Mouse (Mus musculus): ENCODE measurements around the gene Slc25a48.

Gene Slc25a48

DNA sequence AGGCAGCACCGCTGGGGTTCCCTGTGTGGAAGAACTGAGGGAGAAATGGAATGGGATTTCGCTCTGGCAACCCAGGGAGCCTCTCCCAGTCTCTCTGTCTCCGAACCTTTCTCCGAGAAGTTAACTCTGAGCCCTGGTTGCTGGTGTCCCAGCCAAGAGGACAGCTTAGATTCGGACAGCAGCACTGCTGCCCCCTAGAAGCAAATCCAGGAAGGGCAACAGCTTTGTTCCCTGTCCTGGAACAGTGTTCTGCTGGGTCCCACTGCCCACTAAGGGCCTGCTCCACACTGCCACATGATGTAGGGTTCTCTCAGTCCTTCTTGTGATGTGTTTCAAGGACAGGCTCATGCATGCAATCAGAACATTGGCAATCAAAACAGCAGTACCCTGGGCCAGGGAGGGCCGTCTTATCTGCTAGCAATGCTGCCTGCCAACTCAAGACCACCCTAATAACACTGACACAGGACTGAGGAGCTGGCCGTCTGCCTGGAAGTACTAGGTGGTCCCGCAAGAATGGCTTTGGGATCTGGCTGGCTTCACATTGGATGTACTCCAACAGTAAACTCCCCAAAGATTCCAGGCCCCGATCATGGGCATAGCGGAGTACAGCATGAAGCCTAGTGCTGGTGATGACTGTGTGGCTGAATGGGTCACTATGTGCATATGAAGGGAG, 2.4 kb upstream of the Slc25a48 start:
- no peak overlapping the region for H3K4me3 ChIP-seq (replicated peaks; ENCODE audit: low read length)
- no peaks in the 10 kb centered on the region for H3K36me3 ChIP-seq (ENCODE audit: insufficient read depth, low read length)
- TF ChIP-seq POU5F1 (IDR thresholded peaks at IDR 0.05; ENCODE audit: borderline replicate concordance, low read length) (no peak), CTCF (conservative IDR thresholded peaks at IDR 0.05; ENCODE audit: low read length) (peak; percentile 25; the same call in 1 of the 2 replicates)

DNA sequence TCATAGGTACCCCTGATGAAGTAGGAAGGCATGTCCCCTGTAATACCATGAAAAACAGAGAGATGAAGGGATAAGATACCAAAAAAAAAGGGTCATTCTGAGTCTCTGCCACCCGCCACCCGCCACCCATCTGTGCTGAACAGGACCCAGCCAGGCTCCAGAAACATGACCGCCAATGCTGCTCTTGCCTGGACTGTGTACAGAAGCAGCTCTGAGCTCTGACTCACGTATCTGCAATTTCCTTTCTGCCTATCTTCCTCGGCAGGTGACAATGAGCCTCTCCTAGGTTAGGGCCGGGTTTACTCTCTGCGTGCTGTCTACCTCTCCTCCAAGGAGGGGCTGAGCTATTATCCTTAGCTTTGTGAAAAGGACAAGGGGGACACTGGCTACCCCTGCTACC, 5.3 kb downstream of the Slc25a48 start:
- Histone ChIP-seq H3K27me3 (ENCODE audit: insufficient read depth, low read length) (peaks cover 49% of the 10 kb centered on the region), H3K4me1 (replicated peaks; ENCODE audit: low read depth, low read length) (peaks cover 8% of the 10 kb centered on the region), H3K9me3 (ENCODE audit: low read length) (0 out of 2 replicates have a peak, but pooled peaks cover 5% of the 10 kb centered on the region), H3K36me3 (ENCODE audit: insufficient read depth, low read length) (no peaks in the 10 kb centered on the region), H3K4me3 (replicated peaks; ENCODE audit: low read length) (no peak overlapping the region)
- TF ChIP-seq CTCF (conservative IDR thresholded peaks at IDR 0.05; ENCODE audit: low read length) (no peak), POU5F1 (IDR thresholded peaks at IDR 0.05; ENCODE audit: borderline replicate concordance, low read length) (no peak), NANOG (IDR thresholded peaks at IDR 0.05; ENCODE audit: borderline replicate concordance, low read length) (no peak)

More for the DNA sequence above, 2.4 kb upstream of the Slc25a48 start:
- Histone ChIP-seq H3K27me3 (ENCODE audit: insufficient read depth, low read length) (peaks cover 84% of the 10 kb centered on the region), H3K4me1 (replicated peaks; ENCODE audit: low read depth, low read length) (peaks cover 49% of the 10 kb centered on the region), H3K9me3 (ENCODE audit: low read length) (no peaks in the 10 kb centered on the region)

DNA sequence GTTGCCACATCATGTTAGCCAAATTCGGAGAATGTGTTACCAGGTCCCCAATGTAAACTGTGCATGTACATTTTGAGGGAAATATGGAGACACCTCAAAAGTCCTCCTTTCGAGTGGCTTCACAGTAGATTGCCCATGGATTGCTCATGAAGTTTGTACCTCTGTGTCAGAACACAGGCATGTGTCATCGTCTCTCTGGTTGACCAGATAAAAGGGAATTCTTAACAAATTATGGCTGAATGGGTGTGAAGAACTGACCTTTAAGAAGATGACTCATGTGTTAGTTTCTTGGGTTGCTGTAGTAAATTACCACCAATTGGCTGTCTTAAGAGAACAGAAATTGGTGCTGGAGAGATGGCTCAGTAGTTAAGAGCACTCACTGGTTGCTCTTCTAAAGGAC, 6.0 kb downstream of the Slc25a48 start:
- H3K4me1 ChIP-seq (replicated peaks; ENCODE audit: low read depth, low read length): peaks cover 1% of the 10 kb centered on the region; the same call in 1 of the 2 replicates
- H3K4me3 ChIP-seq (replicated peaks; ENCODE audit: low read length): no peak overlapping the region
- H3K27me3 ChIP-seq (ENCODE audit: insufficient read depth, low read length): peaks cover 44% of the 10 kb centered on the region
- H3K9me3 ChIP-seq (ENCODE audit: low read length): 0 out of 2 replicates have a peak, but pooled peaks cover 5% of the 10 kb centered on the region
- TF ChIP-seq CTCF (conservative IDR thresholded peaks at IDR 0.05; ENCODE audit: low read length) (no peak), NANOG (IDR thresholded peaks at IDR 0.05; ENCODE audit: borderline replicate concordance, low read length) (no peak), POU5F1 (IDR thresholded peaks at IDR 0.05; ENCODE audit: borderline replicate concordance, low read length) (no peak)
- no peaks in the 10 kb centered on the region for H3K36me3 ChIP-seq (ENCODE audit: insufficient read depth, low read length)

DNA sequence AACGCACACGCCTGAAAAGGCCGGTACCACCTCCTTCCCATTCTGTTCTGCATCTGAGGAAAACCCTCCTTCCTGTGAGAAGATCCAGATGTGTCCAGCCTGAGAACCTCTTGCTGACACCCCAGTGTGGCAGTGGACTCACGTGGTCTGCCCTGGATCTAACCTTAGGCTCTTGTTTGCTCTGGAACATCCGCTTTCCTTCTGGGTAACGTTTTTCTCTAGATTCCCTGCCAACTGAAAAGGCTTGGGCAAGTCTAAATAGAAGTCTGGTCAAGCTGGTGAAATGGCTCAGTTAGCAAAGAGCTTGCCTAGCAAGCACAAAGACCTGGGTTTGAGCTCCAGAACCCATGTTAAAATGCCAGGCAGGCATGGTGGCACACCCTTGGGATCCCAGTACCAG, 6.8 kb downstream of the Slc25a48 start:
- Histone ChIP-seq H3K27me3 (ENCODE audit: insufficient read depth, low read length) (peaks cover 35% of the 10 kb centered on the region), H3K4me3 (replicated peaks; ENCODE audit: low read length) (no peak overlapping the region), H3K4me1 (replicated peaks; ENCODE audit: low read depth, low read length) (no peaks in the 10 kb centered on the region), H3K9me3 (ENCODE audit: low read length) (0 out of 2 replicates have a peak, but pooled peaks cover 5% of the 10 kb centered on the region), H3K36me3 (ENCODE audit: insufficient read depth, low read length) (no peaks in the 10 kb centered on the region)
- no peak for TF ChIP-seq CTCF (conservative IDR thresholded peaks at IDR 0.05; ENCODE audit: low read length)
- no peak for TF ChIP-seq POU5F1 (IDR thresholded peaks at IDR 0.05; ENCODE audit: borderline replicate concordance, low read length)
- TF ChIP-seq NANOG (IDR thresholded peaks at IDR 0.05; ENCODE audit: borderline replicate concordance, low read length): no peak

DNA sequence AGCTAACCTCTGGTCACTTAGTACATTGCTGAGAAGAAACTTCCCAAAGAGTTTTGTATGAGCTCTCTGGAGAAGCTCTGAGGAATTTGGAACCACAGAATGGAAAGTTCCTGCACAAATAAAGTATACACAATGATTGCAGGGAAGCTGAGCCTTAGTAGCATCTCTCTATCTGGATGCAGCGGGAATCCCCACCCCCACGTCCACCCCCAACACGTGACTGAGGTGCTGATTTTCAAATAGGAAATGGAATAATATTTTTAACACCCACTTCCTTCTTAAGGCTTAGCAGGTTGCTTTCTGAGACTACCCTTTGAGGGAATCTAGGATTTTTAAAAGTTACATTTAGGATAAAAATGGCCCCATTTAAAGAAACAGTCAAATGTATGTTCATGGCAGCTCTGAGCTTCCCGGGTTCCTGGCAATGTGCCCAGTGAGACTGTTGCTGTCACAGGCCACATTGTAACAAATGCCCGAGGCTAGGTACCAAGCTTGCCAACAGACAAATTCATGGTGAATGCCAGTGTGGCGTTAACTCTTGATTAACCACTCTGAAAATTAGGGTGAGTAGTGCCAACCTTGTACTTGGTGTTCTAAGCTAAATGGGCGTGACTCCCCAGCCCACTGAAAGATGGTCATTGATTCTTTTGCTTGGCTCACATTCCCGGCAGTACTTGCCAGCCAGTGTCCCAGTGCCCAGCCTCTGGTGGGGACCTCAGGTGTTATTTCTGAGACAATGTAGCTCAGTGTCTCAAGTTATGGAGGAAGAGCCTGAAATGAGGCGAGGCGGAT, 11.3 kb downstream of the Slc25a48 start:
- Histone ChIP-seq H3K4me3 (replicated peaks; ENCODE audit: low read length) (no peak overlapping the region), H3K36me3 (ENCODE audit: insufficient read depth, low read length) (no peaks in the 10 kb centered on the region), H3K27me3 (ENCODE audit: insufficient read depth, low read length) (peaks cover 18% of the 10 kb centered on the region), H3K9me3 (ENCODE audit: low read length) (no peaks in the 10 kb centered on the region), H3K4me1 (replicated peaks; ENCODE audit: low read depth, low read length) (no peaks in the 10 kb centered on the region)
- TF ChIP-seq CTCF (conservative IDR thresholded peaks at IDR 0.05; ENCODE audit: low read length) (no peak), POU5F1 (IDR thresholded peaks at IDR 0.05; ENCODE audit: borderline replicate concordance, low read length) (no peak), NANOG (IDR thresholded peaks at IDR 0.05; ENCODE audit: borderline replicate concordance, low read length) (no peak)

DNA sequence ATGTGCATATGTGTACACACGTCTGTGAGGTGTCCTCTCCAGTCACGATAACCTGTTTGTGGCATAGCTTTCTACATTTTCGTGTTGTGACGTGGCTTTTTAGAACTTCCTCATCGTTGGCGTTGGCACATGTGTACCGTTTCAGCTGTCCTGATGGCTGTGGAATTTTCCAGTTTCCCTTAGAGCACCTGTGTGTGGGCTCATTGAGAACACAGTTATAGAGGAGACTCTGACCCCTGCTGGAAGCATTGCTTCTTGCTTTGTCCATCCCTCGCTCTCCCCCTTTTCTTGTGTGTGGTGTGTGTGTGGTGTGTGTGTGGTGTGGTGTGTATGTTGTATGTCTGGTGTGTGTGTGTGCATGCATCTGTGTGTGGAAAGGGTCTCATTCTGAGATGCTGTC, 11.9 kb downstream of the Slc25a48 start:
- no peaks in the 10 kb centered on the region for H3K9me3 ChIP-seq (ENCODE audit: low read length)
- no peaks in the 10 kb centered on the region for H3K4me1 ChIP-seq (replicated peaks; ENCODE audit: low read depth, low read length)
- TF ChIP-seq NANOG (IDR thresholded peaks at IDR 0.05; ENCODE audit: borderline replicate concordance, low read length) (no peak), CTCF (conservative IDR thresholded peaks at IDR 0.05; ENCODE audit: low read length) (no peak), POU5F1 (IDR thresholded peaks at IDR 0.05; ENCODE audit: borderline replicate concordance, low read length) (no peak)
- no peaks in the 10 kb centered on the region for H3K36me3 ChIP-seq (ENCODE audit: insufficient read depth, low read length)
- H3K27me3 ChIP-seq (ENCODE audit: insufficient read depth, low read length): peaks cover 14% of the 10 kb centered on the region
- H3K4me3 ChIP-seq (replicated peaks; ENCODE audit: low read length): no peak overlapping the region

DNA sequence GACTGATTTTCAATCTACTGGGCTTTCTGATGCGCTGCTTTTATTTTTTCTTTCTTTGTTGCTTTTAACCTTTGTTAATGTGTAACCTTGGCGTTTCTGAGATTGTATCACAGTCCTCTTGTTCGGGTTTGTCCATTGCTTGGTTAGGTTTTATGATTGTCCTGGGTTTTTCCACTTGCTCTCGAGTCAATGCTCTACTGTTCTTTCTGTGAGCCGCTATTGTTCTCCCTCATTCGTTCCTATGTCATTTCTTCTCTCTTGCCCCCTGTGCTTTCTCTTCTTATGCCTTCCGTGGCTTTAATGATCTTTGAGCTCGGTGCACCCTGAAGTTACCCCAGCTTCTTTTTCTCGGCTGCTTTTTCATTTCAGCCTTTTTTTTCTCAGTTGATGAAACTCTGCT, 19.8 kb downstream of the Slc25a48 start:
- no peak overlapping the region for H3K4me3 ChIP-seq (replicated peaks; ENCODE audit: low read length)
- H3K27me3 ChIP-seq (ENCODE audit: insufficient read depth, low read length): no peaks in the 10 kb centered on the region
- no peaks in the 10 kb centered on the region for H3K36me3 ChIP-seq (ENCODE audit: insufficient read depth, low read length)
- H3K4me1 ChIP-seq (replicated peaks; ENCODE audit: low read depth, low read length): no peaks in the 10 kb centered on the region
- no peaks in the 10 kb centered on the region for H3K9me3 ChIP-seq (ENCODE audit: low read length)
- TF ChIP-seq NANOG (IDR thresholded peaks at IDR 0.05; ENCODE audit: borderline replicate concordance, low read length): no peak

DNA sequence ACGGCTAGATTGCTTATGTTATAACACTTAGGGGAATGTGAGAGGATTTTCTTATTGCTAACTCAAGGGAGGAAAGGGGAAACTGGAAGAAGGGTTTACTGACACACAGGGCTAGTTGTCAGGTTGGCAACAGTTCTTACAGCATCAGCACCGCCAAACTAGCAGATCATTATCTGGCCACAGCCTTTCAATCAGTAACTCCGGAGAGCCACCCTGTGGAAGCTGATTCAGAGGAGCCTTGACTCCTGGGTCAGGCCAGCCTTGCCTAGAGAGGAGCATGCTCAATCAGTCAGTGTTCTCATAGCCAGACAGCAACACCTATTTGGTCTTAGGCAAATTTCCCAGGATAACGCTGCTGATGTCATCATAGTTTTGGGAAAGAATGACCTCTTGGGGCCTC, 23.3 kb downstream of the Slc25a48 start:
- no peaks in the 10 kb centered on the region for H3K27me3 ChIP-seq (ENCODE audit: insufficient read depth, low read length)
- no peaks in the 10 kb centered on the region for H3K4me1 ChIP-seq (replicated peaks; ENCODE audit: low read depth, low read length)
- TF ChIP-seq POU5F1 (IDR thresholded peaks at IDR 0.05; ENCODE audit: borderline replicate concordance, low read length) (no peak), NANOG (IDR thresholded peaks at IDR 0.05; ENCODE audit: borderline replicate concordance, low read length) (no peak), CTCF (conservative IDR thresholded peaks at IDR 0.05; ENCODE audit: low read length) (no peak)
- H3K9me3 ChIP-seq (ENCODE audit: low read length): no peaks in the 10 kb centered on the region
- no peak overlapping the region for H3K4me3 ChIP-seq (replicated peaks; ENCODE audit: low read length)
- H3K36me3 ChIP-seq (ENCODE audit: insufficient read depth, low read length): no peaks in the 10 kb centered on the region

All from E14TG2a.4 (cell line).